8 mouse cellular contexts compared by ENCODE assay signal in genomic region chr1:75315456-75316365, GRCm38 (mm10). TPM values are rescaled to one million over a fixed set of nuclear protein-coding genes. Genes with fewer than 3 reads are reported as not detected.
A peak's percentile ranks its signal among the peaks of the same experiment; 100 is the strongest.
DNase-seq lines count a peak whose midpoint lies in the region; ATAC-seq lines count a peak whose summit lies in the region.

No protein-coding gene starts in this region.

- peak overlapping the region; percentile 89 for H3K4me2 ChIP-seq in heart, embryonic 13.5 days

- H3K9me3 ChIP-seq in heart, embryonic 13.5 days, result no peaks in the 10 kb centered on the region
- H3K9me3 ChIP-seq in hindbrain, embryonic 10.5 days, result no peaks in the 10 kb centered on the region

- no peak for DNase-seq in heart, postnatal 14 days
- DNase-seq in hindbrain, embryonic 10.5 days (ENCODE audit: low spot score), result no peak
- DNase-seq in urinary bladder, adult 2 months (ENCODE audit: low spot score), result no peak
- DNase-seq in left cerebral cortex, postnatal 4 days, result no peak

- peak overlapping the region; percentile 80 for H3K4me3 ChIP-seq in heart, embryonic 13.5 days
- H3K4me3 ChIP-seq in brown adipose tissue, adult 24 weeks (ENCODE audit: insufficient read depth, low read depth, low read length), result peak overlapping the region; percentile 77
- peak overlapping the region; percentile 78 for H3K4me3 ChIP-seq in hindbrain, embryonic 10.5 days
- peak overlapping the region; percentile 82 for H3K4me3 ChIP-seq in macrophage (ENCODE audit: inconsistent target)

- H3K27ac ChIP-seq in heart, embryonic 13.5 days (replicated peaks), result peak overlapping the region; percentile 95; the same call in 1 of the 2 replicates
- no peak overlapping the region for H3K27ac ChIP-seq in brown adipose tissue, adult 24 weeks (replicated peaks; ENCODE audit: low read depth, low read length)
- H3K27ac ChIP-seq in hindbrain, embryonic 10.5 days, result peak overlapping the region; percentile 92
- H3K27ac ChIP-seq in macrophage, result no peak overlapping the region

- H3K9ac ChIP-seq in heart, embryonic 13.5 days, result peak overlapping the region; percentile 87

- intact Hi-C loops in heart, postnatal 14 days (cut with DNase I), result no loop called here
- intact Hi-C loops in left cerebral cortex, postnatal 4 days (cut with DNase I), result no loop called here

- no peak for ATAC-seq in heart, embryonic 13.5 days (ENCODE audit: extremely low read depth, insufficient number of reproducible peaks, low FRiP score, low TSS enrichment)
- no peak for ATAC-seq in frontal cortex, adult (ENCODE audit: low TSS enrichment)

- no peaks in the 10 kb centered on the region for H3K27me3 ChIP-seq in heart, embryonic 13.5 days (replicated peaks)
- no peaks in the 10 kb centered on the region for H3K27me3 ChIP-seq in hindbrain, embryonic 10.5 days (ENCODE audit: insufficient read depth, poor library complexity, severe bottlenecking)

- peaks cover 15% of the 10 kb centered on the region for H3K4me1 ChIP-seq in heart, embryonic 13.5 days
- H3K4me1 ChIP-seq in brown adipose tissue, adult 24 weeks (ENCODE audit: control insufficient read depth, insufficient read depth, insufficient read length, low read length), result no peaks in the 10 kb centered on the region
- peaks cover 21% of the 10 kb centered on the region for H3K4me1 ChIP-seq in hindbrain, embryonic 10.5 days (replicated peaks)

- WGBS in heart, embryonic 13.5 days, result 82% methylated on average over 29 of the region's 29 CpGs
- 88% methylated on average over 29 of the region's 29 CpGs for WGBS in hindbrain, embryonic 10.5 days
- 95% methylated on average over 29 of the region's 29 CpGs for WGBS in macrophage (ENCODE audit: missing documents)

- peaks cover 51% of the 10 kb centered on the region for H3K36me3 ChIP-seq in heart, embryonic 13.5 days
- peaks cover 49% of the 10 kb centered on the region for H3K36me3 ChIP-seq in hindbrain, embryonic 10.5 days
- H3K36me3 ChIP-seq in macrophage (ENCODE audit: inconsistent target), result peaks cover 42% of the 10 kb centered on the region

- H3K79me2 ChIP-seq in macrophage (ENCODE audit: inconsistent target), result no peaks in the 10 kb centered on the region

RNA-seq across cellular contexts. Expression of gene Dnpep, which starts 2.1 kb away (rescaled TPM):
- polyA plus RNA-seq in heart, embryonic 13.5 days (2015; fragmentation: Nextera tagmentation; extraction: Ambion mirVana), result 115 and 121 TPM in 2 replicates
- 10 to 100 TPM; 85.6 to 88.5 TPM for total RNA-seq in heart, postnatal 14 days (2021)
- polyA plus RNA-seq in brown adipose tissue, adult 24 weeks (2012; ENCODE audit: insufficient read depth, insufficient read length, missing spikeins), result 72.6 and 86.4 TPM in 2 replicates
- polyA plus RNA-seq in hindbrain, embryonic 10.5 days (2016; fragmentation: Nextera tagmentation; extraction: Ambion mirVana), result 154 and 199 TPM in 2 replicates
- total RNA-seq in macrophage (2018; cell fraction: chromatin; rRNA removed), result 10 to 100 TPM in 25 of 26 experiments, 1 to 10 TPM in 1; 7.2 to 47.7 (median 25.7) TPM
- 10 to 100 TPM; 23.1 to 38.4 (median 32.1) TPM for total RNA-seq in macrophage (2018; cell fraction: cytosol; rRNA removed)
- total RNA-seq in macrophage (2018; cell fraction: nucleus; rRNA removed), result 10 to 100 TPM in 25 of 26 experiments, 1 to 10 TPM in 1; 5.9 to 29.6 (median 18.9) TPM
- 28.9 to 35.0 TPM (median 29.8 TPM) in 3 replicates for polyA plus RNA-seq in macrophage (2018)
- 106 and 124 TPM in 2 replicates for polyA plus RNA-seq in urinary bladder, adult 2 months (2012; rRNA removed)
- 10 to 100 TPM; 87.9 to 96.9 TPM for total RNA-seq in left cerebral cortex, postnatal 4 days (2021)

RNA-seq across cellular contexts. Expression of gene Resp18, which starts 37.5 kb away (rescaled TPM):
- polyA plus RNA-seq in heart, embryonic 13.5 days (2015; fragmentation: Nextera tagmentation; extraction: Ambion mirVana), result 0.75 TPM in 1 of 2 replicates, not detected in the other
- total RNA-seq in heart, postnatal 14 days (2021), result not detected
- polyA plus RNA-seq in brown adipose tissue, adult 24 weeks (2012; ENCODE audit: insufficient read depth, insufficient read length, missing spikeins), result not detected in 2 replicates
- polyA plus RNA-seq in hindbrain, embryonic 10.5 days (2016; fragmentation: Nextera tagmentation; extraction: Ambion mirVana), result 7.5 and 22.3 TPM in 2 replicates
- not detected for total RNA-seq in macrophage (2018; cell fraction: chromatin; rRNA removed)
- total RNA-seq in macrophage (2018; cell fraction: cytosol; rRNA removed), result not detected
- total RNA-seq in macrophage (2018; cell fraction: nucleus; rRNA removed), result not detected
- polyA plus RNA-seq in macrophage (2018), result not detected in 3 replicates
- polyA plus RNA-seq in urinary bladder, adult 2 months (2012; rRNA removed), result 0.31 and 0.52 TPM in 2 replicates
- 10 to 100 TPM; 29.3 to 58.0 TPM for total RNA-seq in left cerebral cortex, postnatal 4 days (2021)

RNA-seq across cellular contexts. Expression of gene Des, which starts 44.4 kb away (rescaled TPM):
- polyA plus RNA-seq in heart, embryonic 13.5 days (2015; fragmentation: Nextera tagmentation; extraction: Ambion mirVana), result 393 and 426 TPM in 2 replicates
- 1,000 to 10,000 TPM; 1,039 to 1,057 TPM for total RNA-seq in heart, postnatal 14 days (2021)
- polyA plus RNA-seq in brown adipose tissue, adult 24 weeks (2012; ENCODE audit: insufficient read depth, insufficient read length, missing spikeins), result 68.8 and 75.5 TPM in 2 replicates
- polyA plus RNA-seq in hindbrain, embryonic 10.5 days (2016; fragmentation: Nextera tagmentation; extraction: Ambion mirVana), result 3.8 and 4.5 TPM in 2 replicates
- total RNA-seq in macrophage (2018; cell fraction: chromatin; rRNA removed), result 1 to 10 TPM in 1 of 26 experiments, not detected in 25; 1.3 TPM
- not detected for total RNA-seq in macrophage (2018; cell fraction: cytosol; rRNA removed)
- total RNA-seq in macrophage (2018; cell fraction: nucleus; rRNA removed), result under 1 TPM in 1 of 26 experiments, not detected in 25; 0.27 TPM
- polyA plus RNA-seq in macrophage (2018), result not detected in 3 replicates
- 1,825 and 2,682 TPM in 2 replicates for polyA plus RNA-seq in urinary bladder, adult 2 months (2012; rRNA removed)
- 1 to 10 TPM; 1.6 to 2.5 TPM for total RNA-seq in left cerebral cortex, postnatal 4 days (2021)

RNA-seq across cellular contexts. Expression of gene Ptprn, which starts 51.4 kb away (rescaled TPM):
- polyA plus RNA-seq in heart, embryonic 13.5 days (2015; fragmentation: Nextera tagmentation; extraction: Ambion mirVana), result 0.40 and 0.87 TPM in 2 replicates
- total RNA-seq in heart, postnatal 14 days (2021), result under 1 TPM; 0.44 to 0.60 TPM
- not detected in 2 replicates for polyA plus RNA-seq in brown adipose tissue, adult 24 weeks (2012; ENCODE audit: insufficient read depth, insufficient read length, missing spikeins)
- polyA plus RNA-seq in hindbrain, embryonic 10.5 days (2016; fragmentation: Nextera tagmentation; extraction: Ambion mirVana), result 3.9 and 7.9 TPM in 2 replicates
- 1 to 10 TPM in 2 of 26 experiments, under 1 TPM in 5, not detected in 19; 0.69 to 2.1 (median 0.81) TPM for total RNA-seq in macrophage (2018; cell fraction: chromatin; rRNA removed)
- total RNA-seq in macrophage (2018; cell fraction: cytosol; rRNA removed), result under 1 TPM in 15 of 26 experiments, not detected in 11; 0.03 to 0.50 (median 0.05) TPM
- total RNA-seq in macrophage (2018; cell fraction: nucleus; rRNA removed), result 1 to 10 TPM in 2 of 26 experiments, under 1 TPM in 3, not detected in 21; 0.12 to 2.3 (median 0.62) TPM
- 0.04 to 0.26 TPM in 2 of 3 replicates, not detected in the other for polyA plus RNA-seq in macrophage (2018)
- polyA plus RNA-seq in urinary bladder, adult 2 months (2012; rRNA removed), result 0.40 and 0.65 TPM in 2 replicates
- total RNA-seq in left cerebral cortex, postnatal 4 days (2021), result 100 to 1,000 TPM; 101 to 122 TPM

RNA-seq across cellular contexts. Expression of gene Speg, which starts 59.4 kb away (rescaled TPM):
- polyA plus RNA-seq in heart, embryonic 13.5 days (2015; fragmentation: Nextera tagmentation; extraction: Ambion mirVana), result 55.1 and 58.8 TPM in 2 replicates
- 100 to 1,000 TPM; 125 to 126 TPM for total RNA-seq in heart, postnatal 14 days (2021)
- polyA plus RNA-seq in brown adipose tissue, adult 24 weeks (2012; ENCODE audit: insufficient read depth, insufficient read length, missing spikeins), result 5.7 and 11.3 TPM in 2 replicates
- 19.0 and 20.2 TPM in 2 replicates for polyA plus RNA-seq in hindbrain, embryonic 10.5 days (2016; fragmentation: Nextera tagmentation; extraction: Ambion mirVana)
- total RNA-seq in macrophage (2018; cell fraction: chromatin; rRNA removed), result 100 to 1,000 TPM in 23 of 26 experiments, 10 to 100 TPM in 3; 27.7 to 350 (median 221) TPM
- 100 to 1,000 TPM in 25 of 26 experiments, 10 to 100 TPM in 1; 96.2 to 181 (median 153) TPM for total RNA-seq in macrophage (2018; cell fraction: cytosol; rRNA removed)
- 100 to 1,000 TPM in 21 of 26 experiments, 10 to 100 TPM in 5; 41.9 to 238 (median 169) TPM for total RNA-seq in macrophage (2018; cell fraction: nucleus; rRNA removed)
- polyA plus RNA-seq in macrophage (2018), result 98.9 to 144 TPM (median 121 TPM) in 3 replicates
- polyA plus RNA-seq in urinary bladder, adult 2 months (2012; rRNA removed), result 91.1 and 102 TPM in 2 replicates
- 100 to 1,000 TPM; 131 to 143 TPM for total RNA-seq in left cerebral cortex, postnatal 4 days (2021)

Comparison
In these comparisons a context has a peak if more than half of its experiments do, and no peak if none do; other contexts are left out.
1. H3K27ac ChIP-seq: peak in heart, embryonic 13.5 days (single experiment) and hindbrain, embryonic 10.5 days (single experiment); none in brown adipose tissue, adult 24 weeks (single experiment) and macrophage (single experiment).
2. RNA of gene Des, which starts 44.4 kb away (polyA plus RNA-seq): 1,825 to 2,682 TPM in urinary bladder, adult 2 months, 393 to 426 TPM in heart, embryonic 13.5 days and 68.8 to 75.5 TPM in brown adipose tissue, adult 24 weeks; 3.8 to 4.5 TPM in hindbrain, embryonic 10.5 days and not detected in macrophage; every median in the first group is over 10 times any median in the second.
3. Peak in every context shown above with its lines, with median percentiles within 50 percentile points of each other: H3K4me3 ChIP-seq.